Mouse (Mus musculus): ENCODE results near the gene Fgr.

Fgr gene

GRCm38 (mm10) chr4:133037293-133037692 is 63.4 kb downstream of the Fgr start:
- DNase-seq (ENCODE audit: low spot score): no peak

GRCm38 (mm10) chr4:133037798-133038197 is 63.9 kb downstream of the Fgr start:
- DNase-seq (ENCODE audit: low spot score): no peak

GRCm38 (mm10) chr4:133038521-133039115 is 64.7 kb downstream of the Fgr start:
- DNase-seq (ENCODE audit: low spot score): no peak

DNA sequence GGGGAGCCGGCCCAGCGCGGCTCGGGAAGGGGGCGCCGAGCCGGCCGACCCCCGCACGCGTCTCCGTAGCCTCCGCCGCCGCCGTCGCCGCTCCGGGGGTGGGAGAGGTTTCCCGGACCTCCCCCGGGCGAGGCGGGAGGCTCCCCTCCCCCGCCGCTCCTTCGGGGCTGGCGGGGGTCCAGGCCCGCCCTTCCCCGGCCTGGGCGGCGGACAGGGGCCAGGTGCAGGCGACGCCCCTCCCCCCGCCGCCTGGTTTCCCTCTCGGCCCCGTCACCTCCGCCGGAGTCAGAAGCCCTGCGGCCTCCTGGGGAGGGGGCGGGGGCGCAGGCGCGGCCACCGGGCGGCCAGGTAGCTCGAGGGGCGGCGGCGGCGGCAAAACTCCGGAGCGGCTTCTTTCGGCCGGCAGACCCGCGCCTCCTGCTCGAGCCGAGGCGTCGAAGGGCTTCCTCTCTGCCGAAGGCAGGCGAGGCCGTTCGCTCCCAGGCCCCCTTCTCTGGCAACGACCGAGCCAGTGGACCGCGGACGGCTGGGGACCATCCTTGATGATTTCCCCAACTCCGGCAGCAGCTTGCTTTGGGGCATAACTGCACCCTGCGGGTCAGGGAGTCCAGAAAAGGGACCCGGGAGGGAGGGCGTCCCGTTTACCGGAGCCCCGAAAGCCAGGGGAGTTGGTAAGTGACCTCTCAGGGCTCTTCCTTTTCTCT is 65.4 kb downstream of the Fgr start:
- DNase-seq (ENCODE audit: low spot score): no peak

DNA sequence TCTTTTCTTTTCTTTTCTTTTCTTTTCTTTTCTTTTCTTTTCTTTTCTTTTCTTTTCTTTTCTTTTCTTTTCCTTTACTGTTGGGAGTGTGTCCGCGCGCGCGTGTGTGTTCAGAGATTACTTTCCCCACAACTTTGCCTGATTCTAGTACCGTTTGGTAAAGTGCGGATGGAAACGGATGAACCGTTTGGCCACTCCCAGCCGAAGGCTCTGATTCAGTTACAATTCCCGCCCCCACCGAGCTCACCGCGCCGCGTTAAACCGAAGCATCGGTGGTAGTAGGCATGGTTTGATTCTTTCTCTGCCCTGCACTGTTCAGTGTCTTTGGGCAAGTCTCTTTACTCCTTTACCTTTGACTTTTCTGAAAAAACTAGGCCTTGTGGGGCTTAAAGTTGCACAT is 65.9 kb downstream of the Fgr start:
- no peak for DNase-seq (ENCODE audit: low spot score)

GRCm38 (mm10) chr4:133040241-133040904 is 66.5 kb downstream of the Fgr start:
- DNase-seq (ENCODE audit: low spot score): no peak

- no peak for DNase-seq (ENCODE audit: low spot score)
These were observed 68.3 kb downstream of the Fgr start for GRCm38 (mm10) chr4:133042244-133042643.

GRCm38 (mm10) chr4:133042651-133043635 is 69.0 kb downstream of the Fgr start:
- peak; percentile 41 for DNase-seq (ENCODE audit: low spot score)

GRCm38 (mm10) chr4:133043798-133044646 is 70.1 kb downstream of the Fgr start:
- no peak for DNase-seq (ENCODE audit: low spot score)

DNA sequence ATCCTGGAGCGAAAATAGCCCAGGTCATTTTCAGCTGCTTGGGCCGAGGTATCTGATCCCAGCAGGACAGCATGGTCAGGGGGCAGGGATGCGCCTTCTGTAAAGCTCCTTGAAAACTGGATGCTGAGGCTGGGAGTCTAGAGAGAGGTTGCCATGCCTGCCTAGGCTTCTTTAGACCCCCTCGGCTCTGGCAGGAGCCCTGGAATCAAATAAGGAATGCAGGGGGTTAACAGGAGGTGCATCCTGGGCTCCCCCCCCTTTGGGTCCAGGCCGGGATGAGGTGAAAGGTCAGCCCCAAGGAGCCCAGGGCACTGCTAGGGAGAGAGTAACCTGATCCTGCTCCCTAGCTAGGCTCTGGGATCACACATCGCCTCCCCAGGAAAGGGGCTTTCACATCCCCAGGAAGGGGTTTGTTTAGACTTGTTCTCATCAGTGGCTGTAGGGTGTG is 70.8 kb downstream of the Fgr start:
- no peak for DNase-seq (ENCODE audit: low spot score)

DNA sequence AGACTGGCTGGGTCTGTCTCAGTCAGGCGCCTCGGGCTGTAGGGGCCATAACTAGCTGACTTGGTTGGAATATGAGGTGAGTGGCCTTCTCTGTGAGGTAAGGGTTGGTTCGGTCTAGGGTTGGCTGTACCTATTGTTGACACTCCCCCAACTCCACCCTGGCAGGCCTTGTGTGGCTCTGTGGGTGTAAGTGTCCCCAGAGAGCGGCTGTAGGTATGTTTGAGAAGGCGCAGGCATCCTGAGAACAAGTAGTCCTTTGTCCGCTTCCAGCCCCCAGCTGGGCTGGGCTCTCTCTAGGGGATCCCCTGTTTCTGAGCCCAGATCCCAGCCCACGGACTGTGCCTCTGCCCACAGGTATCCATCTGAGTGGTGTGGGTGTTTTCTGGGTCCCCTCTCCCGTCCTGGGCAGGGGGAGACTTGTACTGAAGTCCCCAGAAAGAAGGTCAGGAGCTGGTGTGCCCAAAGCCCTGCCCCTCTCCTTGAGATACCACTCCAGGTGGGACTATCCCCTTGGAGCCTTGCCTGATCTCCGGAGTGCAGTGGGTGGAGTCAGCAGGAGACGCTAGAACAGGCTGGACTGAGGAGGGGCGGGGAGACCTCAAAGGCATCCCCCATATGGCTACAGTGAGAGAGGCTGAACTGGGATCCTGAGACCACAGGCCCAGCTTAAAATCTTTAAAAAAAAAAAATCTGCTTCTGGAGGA is 72.0 kb downstream of the Fgr start:
- DNase-seq (ENCODE audit: low spot score): peak; percentile 61

DNA sequence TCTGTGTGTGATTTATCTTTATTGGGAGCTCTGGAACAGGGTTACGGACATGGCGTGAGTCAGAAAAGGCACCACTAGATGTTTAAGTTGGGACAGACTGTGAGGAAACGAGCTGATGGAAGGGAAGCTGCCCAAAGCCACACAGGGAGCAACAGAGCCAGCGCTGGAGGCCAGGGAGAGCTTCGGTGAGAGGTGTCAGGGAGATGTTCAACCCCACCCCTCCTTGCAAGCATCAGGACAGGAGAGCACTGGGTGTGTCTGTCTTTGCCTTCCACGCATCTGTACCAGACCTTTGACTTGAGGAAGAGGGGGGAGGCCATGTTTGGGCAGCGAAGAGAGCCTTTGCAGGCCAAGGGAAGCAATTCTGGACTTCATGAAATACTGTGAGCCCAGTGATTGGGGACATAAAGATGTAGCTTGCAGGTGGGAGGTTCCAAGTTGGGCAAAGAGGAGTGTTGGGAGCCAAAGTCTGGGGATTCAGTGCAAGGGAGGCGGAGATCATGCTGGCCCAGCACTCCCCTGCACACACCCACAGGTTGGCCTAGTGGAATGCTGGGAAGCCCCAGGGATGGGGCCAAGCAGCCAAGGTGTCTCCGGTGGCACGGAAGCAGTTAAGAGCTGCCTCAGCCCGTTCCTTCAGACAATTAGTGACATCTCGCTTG is 72.9 kb downstream of the Fgr start:
- peak; percentile 61 for DNase-seq (ENCODE audit: low spot score)

DNA sequence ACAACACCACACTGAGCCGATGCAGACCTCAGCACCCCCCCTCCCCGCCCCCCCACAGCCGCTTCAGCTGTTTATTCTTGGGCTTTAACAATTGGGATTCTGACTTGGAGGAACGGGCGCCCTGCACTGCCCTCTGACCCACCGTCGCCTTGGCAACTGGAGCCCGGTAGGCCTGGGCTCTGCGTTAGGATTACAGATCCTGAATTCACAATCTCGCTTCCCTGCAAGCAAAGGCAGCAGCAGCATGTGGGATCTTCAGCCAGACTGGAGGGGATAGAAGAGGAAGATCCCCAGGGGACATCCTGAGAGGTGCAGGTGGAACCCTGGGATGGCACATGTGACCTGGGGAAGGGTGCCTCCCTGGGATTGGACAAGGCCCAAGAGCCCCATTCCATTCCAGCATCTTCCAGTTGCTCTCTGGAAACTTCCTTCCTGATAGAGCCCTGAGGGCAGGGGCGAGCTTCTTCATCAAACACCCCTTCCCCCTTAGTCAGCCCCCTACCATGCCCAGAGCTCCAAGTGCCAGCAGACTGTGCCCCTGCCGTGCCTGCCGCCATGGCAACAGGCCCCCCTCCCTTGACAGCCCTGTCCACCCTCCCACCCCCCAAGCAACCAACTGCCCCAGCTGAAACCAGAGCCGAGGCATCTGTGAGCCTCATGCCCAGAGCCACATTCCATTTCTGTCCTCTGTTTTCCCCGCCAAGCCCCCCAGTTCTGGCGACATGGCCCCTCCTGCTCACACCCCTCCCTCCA is 73.6 kb downstream of the Fgr start:
- DNase-seq (ENCODE audit: low spot score): peak; percentile 64

DNA sequence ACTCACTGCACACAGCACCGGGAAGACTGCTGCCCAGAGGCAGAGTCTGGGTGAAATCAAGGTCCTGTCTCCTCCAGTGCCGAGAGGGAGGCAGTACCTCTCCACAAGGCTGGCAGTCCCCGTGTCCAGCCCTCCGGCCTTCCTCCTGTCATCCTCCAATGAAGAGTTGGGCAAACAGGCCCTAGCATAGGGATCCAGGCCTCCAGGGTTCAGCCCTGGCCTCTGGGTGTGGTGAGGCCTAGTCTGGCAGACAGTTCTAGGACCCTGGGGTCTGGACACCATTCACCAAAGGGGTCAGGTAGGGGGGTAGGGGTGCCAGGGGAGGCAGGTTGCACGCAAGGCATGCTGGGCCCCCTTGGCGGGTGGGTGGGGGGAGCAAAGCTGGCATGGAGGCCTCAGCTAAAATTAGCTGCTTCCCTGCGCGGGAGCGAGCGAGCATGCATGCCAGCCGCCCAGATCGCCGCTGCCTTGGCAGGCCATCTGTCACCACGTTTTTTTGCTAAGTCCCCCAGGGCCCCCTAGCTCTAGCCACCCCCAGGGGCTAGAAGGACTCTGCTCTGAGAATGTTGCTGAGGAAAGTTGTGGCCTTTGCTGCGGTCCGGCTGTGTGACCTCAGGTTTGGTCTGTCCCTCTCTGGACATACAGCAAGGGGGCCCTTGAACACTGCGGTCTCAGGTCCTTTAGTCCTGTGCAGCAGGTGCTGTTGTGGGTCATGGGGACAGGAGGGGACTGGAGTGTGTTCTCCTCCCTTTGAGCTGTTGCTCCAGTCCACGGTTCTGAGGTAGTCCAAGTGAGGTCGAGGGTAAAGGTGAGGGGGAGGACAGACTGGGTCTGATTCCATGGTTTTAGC is 75.4 kb downstream of the Fgr start:
- DNase-seq (ENCODE audit: low spot score): no peak

GRCm38 (mm10) chr4:133050196-133050836 is 76.4 kb downstream of the Fgr start:
- no peak for DNase-seq (ENCODE audit: low spot score)

DNA sequence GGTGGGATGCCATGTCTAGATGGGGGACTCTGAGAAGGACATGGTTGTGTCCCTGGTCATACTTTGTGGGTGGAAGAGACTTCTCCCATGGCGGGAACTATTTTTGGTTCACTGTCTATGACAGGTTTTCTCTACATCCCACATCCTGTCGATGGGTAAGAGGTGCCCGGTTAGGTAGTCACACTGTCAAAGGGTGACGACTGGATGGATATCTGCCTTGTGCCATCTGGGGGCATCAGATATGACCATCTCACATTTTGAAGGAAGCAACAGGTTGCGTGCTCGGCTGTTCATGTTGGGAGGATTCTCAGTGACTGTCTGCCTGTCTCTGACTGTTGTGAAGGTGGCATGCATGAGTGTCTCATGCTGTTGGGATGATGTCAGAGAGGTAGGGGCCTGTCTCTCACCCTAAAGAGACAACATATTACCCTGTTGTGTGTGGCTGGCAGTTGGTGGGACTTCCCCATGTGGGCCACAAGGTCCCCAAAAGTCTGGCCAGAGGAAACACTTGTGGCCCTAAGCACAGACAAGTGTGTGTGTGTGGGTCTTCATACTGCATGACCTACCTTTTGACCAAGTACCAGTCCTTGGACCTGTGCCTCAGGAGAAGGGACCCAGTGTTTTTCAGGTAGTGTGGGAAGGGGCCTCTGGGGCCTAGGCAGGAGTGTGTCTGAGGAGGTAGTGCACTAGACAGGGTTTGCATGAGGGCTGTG is 77.1 kb downstream of the Fgr start:
- DNase-seq (ENCODE audit: low spot score): no peak

GRCm38 (mm10) chr4:133051550-133051865 is 77.6 kb downstream of the Fgr start:
- no peak for DNase-seq (ENCODE audit: low spot score)
